Mouse (Mus musculus): ENCODE measurements around the gene Col5a1.

DNA sequence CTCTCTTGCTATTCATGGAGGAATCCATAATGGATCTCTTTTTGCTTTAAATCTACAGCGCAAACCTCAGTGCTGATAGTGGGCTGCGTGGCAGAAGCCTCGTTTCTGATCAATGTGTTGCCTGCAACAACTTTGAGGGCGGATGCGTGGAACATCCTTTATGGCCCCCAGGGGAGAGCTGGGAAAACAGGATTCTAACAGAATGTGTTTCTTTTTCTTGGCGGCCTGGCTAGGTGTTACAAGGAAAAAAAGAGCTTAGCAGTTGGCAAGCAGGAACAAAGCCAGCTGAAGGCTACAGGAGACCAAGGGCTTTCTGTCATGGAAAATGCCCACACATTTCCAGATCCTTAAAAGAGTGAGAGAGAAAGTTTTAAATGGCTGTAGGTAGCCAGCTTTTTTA lies 180.9 kb downstream of the Col5a1 start:
- no peak for TF ChIP-seq CTCF (conservative IDR thresholded peaks at IDR 0.05; ENCODE audit: low read length)
- no peak for TF ChIP-seq POU5F1 (IDR thresholded peaks at IDR 0.05; ENCODE audit: borderline replicate concordance, low read length)
